Mouse (Mus musculus) heart, postnatal 10 days (tissue): ENCODE measurements around the gene Wnt3a. TPM values are rescaled to one million over a fixed set of nuclear protein-coding genes. Genes with fewer than 3 reads are reported as not detected.
"Not testable (repeated sequence)": the region's sequence is repeated elsewhere in the genome, so short reads cannot be mapped to it uniquely, and the experiment has no call there.

Experiments
- DNase-seq, 2 experiments: peaks; one replicate each; pipeline ENCODE4 v3.0.0; 2021
- intact Hi-C: fragments of 180-260 bp; cut with DNase I; formaldehyde crosslinking; loops from one replicate; pipeline ENCODE4 v1.15.1; 2025
- total RNA-seq, 2 experiments: library from RNA; stranded (reverse); gene quantifications; 2 replicates each; pipeline ENCODE4 v1.2.3; 2021

Wnt3a gene
- total RNA-seq, 2 experiments from 2014 or later: not detected

DNA sequence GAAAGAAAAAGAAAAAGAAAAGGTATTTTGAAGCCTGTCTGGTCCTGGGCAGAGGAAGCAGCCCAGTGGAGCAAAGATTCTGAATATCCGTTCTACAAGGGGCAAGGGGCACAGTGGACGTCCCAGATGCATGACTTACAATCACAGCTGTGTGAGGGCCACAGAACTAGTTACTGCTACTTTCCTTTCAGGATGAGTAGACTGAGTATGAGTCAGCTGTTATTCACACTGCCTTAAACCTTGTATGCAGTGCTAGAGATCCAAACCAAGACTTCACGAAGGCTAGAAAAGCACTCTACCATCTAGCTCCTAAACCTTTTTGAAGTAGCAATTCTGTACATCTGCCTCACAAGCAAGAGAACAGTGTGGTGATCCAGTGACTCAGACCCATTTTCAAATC lies 64.3 kb downstream of the Wnt3a start:
- DNase-seq: no peak
- intact Hi-C loops: no loop called here

DNA sequence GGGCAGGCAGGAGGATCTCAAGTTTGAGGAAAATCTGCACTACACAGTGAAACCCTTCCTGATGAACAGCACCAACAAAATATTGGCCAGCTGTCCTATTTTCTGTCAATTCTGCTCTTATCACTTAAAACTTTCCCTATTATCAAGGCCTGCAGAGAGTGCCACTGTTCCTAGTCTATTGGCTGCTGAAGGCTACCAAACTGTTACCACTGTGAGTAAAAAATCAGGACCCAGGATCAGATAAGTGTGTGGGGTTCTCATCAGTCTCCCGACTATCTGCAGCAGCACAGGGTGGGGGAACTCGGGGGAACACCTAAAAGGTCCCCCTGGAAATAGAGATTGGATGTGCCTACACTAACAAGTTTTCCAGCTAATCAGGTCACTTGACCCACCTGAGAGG lies 65.4 kb downstream of the Wnt3a start:
- intact Hi-C loops: no loop called here
- no peak for DNase-seq

DNA sequence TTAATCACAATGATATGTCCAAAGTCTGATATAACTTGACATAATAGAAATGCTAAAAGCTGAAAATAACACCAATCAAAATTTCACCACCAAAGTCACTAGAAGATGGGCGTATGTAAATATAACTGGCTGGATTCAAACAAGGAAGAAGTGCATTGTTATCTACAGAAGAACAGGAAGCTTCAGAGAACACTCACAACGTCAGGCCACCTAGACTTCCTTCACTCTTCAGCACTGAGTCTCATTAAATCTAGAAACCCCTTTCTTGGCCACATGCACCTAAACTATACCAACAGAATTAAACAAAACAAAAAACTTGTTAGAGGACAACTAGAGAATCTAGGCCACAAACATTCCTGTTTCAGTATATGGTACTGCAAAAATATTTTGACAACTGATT lies 66.1 kb downstream of the Wnt3a start:
- DNase-seq: no peak
- intact Hi-C loops: no loop called here

DNA sequence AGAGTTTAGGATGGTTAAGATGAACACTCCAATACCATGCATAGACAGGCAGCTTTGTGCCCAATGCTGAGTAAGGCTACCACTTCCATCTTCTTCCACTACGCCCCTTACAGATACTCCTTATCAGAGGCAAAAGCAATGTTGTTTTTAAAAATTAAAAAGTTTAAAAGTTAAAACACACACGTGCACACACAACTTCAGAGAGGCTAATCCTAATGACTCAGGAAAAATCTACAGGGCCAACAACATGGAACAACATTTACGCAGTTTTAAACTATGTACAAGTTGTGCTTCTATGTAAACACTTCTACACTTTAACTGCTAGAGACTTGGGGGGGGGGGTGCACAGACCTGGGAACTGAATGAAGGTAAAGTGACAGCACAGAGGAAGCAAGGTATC lies 66.5 kb downstream of the Wnt3a start:
- no peak for DNase-seq
- intact Hi-C loops: no loop called here

DNA sequence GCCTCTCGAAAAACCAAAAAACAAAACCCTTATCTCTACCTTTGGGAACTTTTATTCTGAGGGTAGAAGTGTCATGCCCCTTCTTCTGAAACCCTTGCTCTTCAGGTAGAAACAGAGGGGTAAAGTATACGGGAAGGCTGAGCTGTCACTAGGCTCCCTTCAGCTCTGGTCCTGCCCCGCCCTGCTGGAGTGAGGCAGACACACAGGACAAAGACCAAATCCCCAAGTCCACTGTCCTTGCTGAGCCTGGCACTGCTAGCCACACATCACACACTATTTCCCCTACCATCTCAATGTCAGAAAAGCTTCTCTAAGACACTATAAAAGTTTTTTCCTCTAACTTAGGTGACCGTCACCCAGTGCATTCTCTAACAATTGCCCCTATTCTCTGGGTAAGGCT lies 68.2 kb downstream of the Wnt3a start:
- DNase-seq: no peak
- intact Hi-C loops: no loop called here

DNA sequence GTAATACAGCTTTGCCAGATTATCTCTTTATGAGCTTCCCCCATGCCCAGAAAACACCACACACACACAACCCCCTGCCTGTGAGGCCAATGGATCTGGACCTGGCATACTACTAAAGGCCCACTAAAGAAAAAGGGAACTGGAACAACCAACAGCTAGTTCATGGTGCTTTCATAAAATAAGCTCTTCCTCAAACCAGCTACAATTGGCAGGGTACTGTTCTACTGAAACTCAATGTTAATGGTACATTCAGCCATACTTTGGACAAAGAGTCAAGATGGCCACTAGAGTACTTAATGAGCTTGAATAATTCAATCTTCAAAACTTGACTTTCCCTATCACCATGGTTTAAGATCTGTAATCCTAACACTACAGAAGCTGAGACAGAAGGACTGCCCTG lies 68.9 kb downstream of the Wnt3a start:
- no peak for DNase-seq
- intact Hi-C loops: no loop called here

DNA sequence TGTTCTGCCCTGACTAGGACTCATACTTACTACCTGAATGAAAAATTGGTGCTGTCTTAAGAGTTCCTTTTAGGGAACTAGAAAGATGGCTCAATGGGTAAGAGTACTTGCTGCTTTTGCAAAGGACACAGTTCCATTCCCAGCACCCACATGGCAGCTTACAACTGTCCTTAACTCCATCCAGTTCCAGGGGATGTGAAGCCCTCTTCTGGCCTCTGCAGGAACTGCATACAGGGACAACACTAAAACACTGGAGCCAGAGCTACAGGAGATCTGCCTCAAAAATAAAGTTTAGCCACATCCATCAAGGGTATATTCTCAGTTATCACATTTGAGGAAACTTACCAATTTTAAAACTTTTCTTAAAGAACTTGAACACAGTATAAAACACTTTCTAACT lies 71.5 kb downstream of the Wnt3a start:
- intact Hi-C loops: no loop called here
- peak; percentile 28 to 55 for DNase-seq

DNA sequence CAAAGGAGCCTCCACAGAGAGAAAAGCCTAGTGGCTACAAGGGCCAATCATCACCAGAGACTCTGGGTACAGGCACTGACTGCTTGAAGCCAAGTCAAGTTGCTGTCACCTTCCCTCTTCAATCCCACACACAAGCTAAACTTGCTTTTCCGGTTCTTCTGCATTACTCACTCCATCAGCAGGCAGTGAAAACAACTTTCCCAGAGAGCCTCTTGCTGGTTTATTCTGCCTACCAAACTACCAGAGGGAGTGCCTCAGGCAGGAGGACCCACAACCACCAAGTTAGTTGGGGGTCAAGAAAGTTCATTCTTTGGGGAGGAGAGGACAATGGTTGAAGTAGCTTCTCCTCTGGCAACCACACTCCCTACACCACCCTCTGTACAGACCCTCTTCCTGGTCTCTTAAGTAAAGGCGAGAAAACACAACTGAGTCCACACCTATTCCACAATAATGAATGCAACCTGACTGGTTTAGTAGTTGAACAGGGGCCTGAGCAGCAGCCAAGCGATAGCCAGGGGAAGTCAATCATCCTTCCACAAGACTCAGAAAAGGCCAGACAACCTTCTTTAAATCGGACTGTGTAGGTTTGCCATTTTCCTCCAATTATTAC lies 72.1 kb downstream of the Wnt3a start:
- intact Hi-C loops: no loop called here
- DNase-seq: no peak

DNA sequence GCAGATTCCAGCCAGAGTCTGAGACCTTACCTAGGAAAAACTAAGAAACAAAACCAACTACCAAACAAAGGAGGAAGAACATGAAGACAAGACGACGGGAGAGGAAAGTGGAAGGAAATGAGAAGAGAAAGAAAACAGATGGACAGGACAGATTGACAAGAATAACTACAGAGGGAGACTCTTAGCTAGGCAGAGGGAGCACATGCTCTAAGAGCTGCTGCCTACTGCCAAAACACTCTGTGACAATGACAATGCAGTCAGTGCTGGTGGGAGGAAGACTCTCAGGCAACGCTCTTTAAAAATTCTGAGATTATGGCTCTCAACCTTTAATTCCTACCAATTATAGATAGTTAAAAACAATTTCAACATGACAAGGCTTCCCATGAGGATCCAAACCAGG lies 73.6 kb downstream of the Wnt3a start:
- DNase-seq: no peak
- intact Hi-C loops: no loop called here

DNA sequence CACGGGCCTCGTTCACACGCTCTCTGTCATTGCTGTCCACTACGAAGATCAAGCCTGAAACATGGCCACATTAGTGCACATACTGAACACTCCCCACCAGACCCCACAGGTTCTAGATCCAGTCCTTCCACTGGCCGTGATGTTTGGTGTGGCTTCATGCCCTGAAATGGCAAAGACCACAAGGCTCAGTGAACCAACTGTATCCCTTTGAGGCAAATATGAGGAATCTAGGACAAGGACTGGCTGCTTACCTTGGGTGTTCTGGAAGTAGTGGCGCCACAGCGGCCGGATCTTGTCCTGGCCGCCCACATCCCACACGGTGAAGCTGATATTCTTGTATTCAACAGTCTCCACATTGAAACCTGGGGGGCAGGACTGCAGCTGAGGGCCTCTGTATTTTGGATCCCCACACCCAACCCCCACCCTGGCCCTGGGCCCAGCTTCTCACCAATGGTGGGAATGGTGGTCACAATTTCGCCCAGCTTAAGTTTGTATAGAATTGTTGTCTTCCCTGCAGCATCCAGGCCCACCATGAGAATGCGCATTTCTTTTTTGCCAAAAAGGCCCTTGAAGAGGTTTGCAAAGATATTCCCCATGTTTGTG lies 77.6 kb downstream of the Wnt3a start:
- DNase-seq: no peak
- intact Hi-C loops: no loop called here

DNA sequence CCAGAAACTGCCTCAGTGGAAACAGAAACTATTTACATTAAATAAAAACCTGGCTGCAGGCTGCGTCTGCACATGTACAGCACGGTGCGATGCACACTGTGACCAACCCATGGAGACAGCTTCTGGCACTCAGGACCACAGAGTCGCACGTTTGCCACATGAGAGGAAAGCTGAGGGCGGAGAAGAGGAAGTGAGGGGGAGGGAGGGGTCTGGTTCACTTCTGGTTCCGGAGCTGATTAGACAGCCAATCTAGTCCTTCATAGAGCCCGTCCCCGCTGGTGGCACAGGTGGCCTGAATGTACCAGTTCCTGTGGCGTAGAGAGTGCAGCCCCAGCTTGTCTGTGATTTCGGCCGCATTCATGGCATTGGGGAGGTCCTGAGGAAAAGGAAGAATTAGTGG lies 78.2 kb downstream of the Wnt3a start:
- intact Hi-C loops, DNase-seq: not testable (repeated sequence)

DNA sequence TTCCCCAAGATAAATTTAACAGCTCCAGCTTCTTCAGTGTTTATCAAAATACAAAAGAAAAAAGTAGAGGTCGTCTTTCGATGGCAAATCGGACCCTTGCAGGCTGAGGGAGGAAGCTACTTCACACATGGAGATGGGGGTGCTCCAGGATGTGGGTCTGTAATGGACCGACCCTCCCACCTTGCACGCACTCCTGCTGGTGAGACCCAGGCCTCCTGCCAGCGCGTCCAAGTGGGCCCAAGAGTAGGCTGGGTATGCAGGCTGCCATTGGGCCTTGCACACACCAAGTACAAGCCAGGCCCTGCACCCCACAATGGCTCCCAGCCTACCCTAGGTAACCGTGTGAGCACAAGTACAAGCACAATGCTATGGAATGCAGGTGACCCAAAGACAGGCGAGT lies 79.0 kb downstream of the Wnt3a start:
- intact Hi-C loops, DNase-seq: not testable (repeated sequence)

DNA sequence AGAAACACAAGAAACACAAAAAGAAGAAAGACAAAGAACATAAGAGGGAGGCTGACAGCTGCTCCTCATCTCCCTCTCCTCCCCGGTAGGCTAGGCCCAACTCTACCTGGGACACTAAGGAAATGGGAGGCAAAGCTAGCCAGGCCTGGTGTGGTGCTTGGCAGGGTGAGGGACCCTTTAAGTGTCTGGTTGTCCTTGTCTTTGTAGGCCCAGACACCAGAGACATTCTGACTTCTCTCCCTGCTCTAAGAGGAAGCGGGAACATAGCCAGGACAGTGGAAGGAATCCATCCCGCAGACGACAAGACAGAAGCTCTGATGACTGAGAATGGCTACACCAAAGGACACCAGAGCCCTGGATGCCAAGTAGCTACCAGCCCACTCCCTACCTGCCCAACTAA lies 80.5 kb downstream of the Wnt3a start:
- DNase-seq: no peak
- intact Hi-C loops: no loop called here

DNA sequence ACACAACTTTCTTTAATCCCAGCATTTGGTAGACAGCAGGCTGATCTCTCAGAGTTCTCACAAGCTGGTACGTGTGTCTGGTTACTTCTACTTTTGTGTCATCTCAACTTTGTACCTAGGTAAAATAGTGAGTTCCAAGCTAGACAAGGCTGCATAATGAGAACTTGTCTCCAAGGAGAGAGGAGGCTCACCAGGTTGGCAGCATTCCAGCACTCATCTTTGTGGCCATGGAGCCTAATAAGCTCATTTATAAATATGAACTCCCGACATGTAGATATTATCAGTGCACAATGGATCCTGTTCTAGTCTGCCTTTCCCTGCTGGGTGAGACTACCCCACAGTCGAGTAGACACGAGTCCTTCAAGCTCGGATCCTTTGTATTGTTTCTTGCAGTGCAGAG lies 81.0 kb downstream of the Wnt3a start:
- peak in 1 of 2 experiments; percentile 21 for DNase-seq
- intact Hi-C loops: loop anchor here (1.0 kb wide), 1 partner anchor 18 kb away; no protein-coding TSS in a partner anchor

DNA sequence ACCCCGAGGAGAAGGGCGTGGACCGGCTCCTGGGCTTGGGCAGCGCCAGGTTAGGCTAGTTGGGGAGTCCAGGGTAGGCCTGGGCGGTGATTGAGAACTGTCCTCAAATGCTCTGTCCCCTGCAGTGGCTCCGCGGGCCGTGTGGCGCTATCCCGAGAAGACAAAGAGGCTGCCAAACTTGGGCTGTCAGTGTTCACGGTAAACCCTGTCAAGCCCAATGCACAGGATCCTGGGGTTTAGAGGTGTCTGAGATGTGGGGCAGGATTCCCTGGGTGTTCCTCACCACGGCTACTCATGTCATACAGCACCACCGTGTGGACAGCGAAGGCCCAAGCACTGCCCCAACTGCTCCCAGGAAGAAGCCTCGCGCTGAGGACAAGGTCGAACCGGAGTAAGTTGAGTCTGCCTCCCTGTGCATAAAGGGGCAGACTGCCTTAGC lies 81.5 kb downstream of the Wnt3a start:
- DNase-seq: peak; percentile 82 to 85
- intact Hi-C loops: loop anchor here (1.0 kb wide), 1 partner anchor 18 kb away; no protein-coding TSS in a partner anchor

DNA sequence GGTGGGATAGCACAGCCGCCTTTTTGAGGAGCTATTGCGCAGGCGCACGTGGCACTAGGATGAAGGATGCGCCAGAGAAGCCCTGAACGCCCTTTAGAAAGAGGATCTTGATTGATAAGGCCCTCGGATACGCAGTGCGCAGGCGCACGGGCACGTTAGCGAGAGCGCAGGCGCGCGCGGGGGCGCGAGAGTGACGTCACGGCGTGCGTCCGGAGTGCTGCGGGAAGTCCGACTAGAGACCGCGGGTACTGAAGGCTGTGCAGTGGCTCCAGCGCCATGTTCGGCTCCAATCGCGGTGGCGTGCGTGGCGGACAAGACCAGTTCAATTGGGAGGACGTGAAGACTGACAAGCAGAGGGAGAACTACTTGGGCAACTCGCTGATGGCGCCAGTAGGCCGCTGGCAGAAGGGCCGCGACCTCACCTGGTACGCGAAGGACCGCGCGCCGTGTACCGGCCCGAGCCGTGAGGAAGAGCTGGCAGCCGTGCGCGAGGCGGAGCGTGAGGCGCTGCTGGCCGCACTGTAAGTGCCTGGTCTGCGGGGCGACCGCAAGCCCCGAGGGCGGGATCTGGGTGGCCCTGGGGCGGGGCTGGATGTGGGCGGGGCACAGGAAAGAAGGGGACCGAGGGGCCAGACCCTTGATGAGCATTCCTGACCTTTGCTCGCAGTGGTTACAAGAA lies 82.3 kb downstream of the Wnt3a start, which contains the start of gene 2310033P09Rik:
Gene 2310033P09Rik, plus strand, starts transcription at position 169 of the 679 bp plus-strand sequence.
- DNase-seq: peak; percentile 94 to 95
- intact Hi-C loops: no loop called here

DNA sequence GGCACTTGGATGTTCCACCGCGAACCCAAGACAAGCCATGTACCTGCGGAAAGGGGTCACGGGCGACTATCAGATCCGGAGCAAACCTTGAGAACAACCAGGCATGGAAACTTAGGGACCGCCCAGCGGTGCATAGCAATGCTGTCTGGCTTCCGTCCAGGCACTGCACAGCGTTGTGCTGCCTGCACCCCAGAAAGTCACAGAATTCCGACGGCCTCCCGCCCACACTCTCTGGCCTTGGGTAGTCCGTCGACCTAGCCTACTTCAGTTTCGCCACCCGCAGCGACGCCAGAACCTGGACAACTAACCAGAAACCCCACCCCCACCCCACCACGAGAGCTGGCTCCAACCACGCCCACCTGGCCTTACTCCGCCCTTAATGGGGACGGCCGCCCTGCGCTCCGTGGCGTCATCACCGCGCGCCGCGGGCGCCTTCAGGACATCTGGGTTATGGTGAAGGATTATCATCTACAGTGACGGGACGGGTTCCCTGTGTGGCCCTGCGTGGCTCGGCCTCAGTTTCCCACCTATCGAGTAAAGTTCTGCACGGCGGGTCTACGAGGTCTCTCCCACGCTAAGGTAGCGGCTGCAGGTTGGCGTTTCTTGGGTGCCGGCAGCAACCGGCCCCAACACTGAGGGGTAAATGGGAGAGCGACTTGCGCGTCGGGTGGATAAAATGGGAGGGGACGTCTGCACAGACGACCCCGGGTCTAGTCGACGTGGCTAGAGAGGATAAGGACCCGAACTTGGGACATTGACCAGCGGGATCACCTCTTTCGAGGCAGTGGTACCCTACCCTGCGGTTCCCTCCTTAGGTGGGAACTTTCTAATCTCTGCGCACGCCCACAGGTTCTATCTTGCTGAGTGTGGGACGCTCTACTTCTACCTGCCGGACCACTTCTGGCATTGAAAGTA lies 88.2 kb downstream of the Wnt3a start, which contains the start of gene Mrpl55:
Gene Mrpl55, plus strand, starts transcription at position 406 of the 915 bp plus-strand sequence.
- intact Hi-C loops: loop anchor here (5.0 kb wide), 1 partner anchor 40 kb away; the partner anchor contains the start of gene Iba57
- DNase-seq: peak; percentile 95 to 97

DNA sequence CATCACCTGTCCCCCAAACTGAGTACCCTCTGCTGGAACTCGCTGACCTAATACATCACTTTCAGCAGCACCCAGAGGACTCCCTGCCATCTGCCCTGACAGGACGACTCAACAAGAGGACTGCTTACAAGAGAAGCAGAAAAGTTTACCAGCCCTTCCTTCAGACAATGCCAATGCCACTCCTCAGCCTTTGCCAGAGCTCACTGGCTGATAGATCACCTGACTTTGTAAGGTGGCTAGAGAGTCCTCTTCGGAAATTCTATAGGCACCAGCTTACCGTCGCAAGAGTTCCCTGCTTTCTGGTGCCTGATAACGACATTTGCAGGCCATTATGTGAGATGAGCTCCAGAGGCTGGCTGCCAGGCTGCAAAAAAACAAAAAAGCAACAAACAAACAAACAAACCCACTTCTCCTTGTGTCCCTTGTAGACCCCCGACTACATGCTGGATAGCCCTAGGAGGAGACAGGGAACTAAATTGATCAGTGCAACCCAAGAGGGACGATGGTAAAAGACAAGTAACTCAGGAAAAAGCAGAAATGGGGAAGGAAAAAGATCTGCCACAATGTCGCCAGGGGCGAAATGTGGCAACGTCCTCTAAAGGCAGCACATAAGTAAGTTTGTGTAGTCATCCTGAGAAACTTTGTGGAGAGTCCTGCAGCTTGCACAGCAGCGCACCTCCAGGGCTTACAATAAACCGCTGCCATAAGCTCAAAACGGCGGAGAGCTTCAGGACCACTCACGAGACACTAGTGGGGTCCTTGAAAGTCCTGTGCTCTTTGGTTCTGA lies 89.1 kb downstream of the Wnt3a start:
- intact Hi-C loops: loop anchor here (5.0 kb wide), 1 partner anchor 39 kb away; the partner anchor contains the start of gene Iba57
- no peak for DNase-seq
